Mouse (Mus musculus) megakaryocyte, embryonic 14.5 days (primary cell): ENCODE data around the gene Btaf1.

Experiments
- FLI1 ChIP-seq: IDR thresholded peaks from 2 replicates; pipeline ENCODE4 v1.6.1; 2012; ENCODE audit warnings: low read length, inconsistent platforms, mixed read lengths
- GATA1 ChIP-seq: IDR thresholded peaks from 3 replicates; pipeline ENCODE4 v1.6.1; 2012; ENCODE audit warnings: mixed read lengths, low read length, inconsistent platforms, borderline replicate concordance

DNA sequence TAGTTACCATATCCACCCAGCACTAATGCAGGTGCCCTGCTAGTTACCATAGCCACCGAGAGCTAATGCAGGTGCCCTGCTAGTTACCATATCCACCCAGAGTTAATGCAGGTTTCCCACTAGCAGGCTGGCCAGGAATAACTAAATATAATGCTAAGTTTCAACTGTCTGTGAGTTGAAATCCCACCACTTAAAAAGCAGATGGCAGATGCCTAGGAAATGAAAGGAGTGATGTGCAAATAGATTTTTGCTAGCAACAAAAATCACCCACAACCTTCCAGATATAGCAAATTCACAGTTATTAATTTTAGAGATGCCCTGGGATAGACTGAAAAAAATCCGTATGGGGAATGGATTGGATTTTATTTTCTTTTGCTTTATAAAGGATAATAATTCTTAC is 106.5 kb downstream of the Btaf1 start:
- TF ChIP-seq GATA1 (no peak), FLI1 (no peak)
